8 mouse cellular contexts compared by ENCODE assay signal in the genomic region with DNA sequence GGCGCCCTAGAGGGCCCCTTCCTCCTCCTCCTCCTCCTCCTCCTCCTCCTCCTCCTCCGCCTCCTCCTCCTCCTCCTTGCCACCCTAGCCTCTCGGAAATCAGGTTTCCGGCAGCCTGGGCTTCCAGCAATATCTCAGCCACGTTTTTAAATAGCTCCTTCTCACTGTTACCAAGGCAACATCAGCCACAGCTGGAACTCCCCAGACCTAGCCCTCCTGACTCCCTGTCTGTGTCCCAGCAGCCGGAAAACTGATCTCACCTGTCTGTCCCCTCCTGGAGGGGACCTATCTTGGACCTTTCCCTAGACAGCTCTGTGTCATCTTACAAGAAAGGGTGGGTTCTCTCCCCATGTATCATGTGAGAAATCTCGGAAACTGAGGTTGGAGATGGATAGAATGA. TPM values are rescaled to one million over a fixed set of nuclear protein-coding genes. Genes with fewer than 3 reads are reported as not detected.
A peak's percentile ranks its signal among the peaks of the same experiment; 100 is the strongest.
DNase-seq lines count a peak whose midpoint lies in the region; ATAC-seq and TF ChIP-seq lines count a peak whose summit lies in the region.

No protein-coding gene starts in this region.

- H3K4me3 ChIP-seq in liver, embryonic 11.5 days (ENCODE audit: low read depth, low read length): no peak overlapping the region
- peak overlapping the region; percentile 55 for H3K4me3 ChIP-seq in hindbrain, postnatal 0 days (ENCODE audit: low read length)
- H3K4me3 ChIP-seq in myocyte: peak overlapping the region; percentile 45

- no peak overlapping the region for H3K27ac ChIP-seq in liver, embryonic 11.5 days (ENCODE audit: low read depth, low read length)
- H3K27ac ChIP-seq in hindbrain, postnatal 0 days: peak overlapping the region; percentile 76; the same call in 1 of the 2 replicates

- no peaks in the 10 kb centered on the region for H3K79me2 ChIP-seq in myocyte (ENCODE audit: control insufficient read depth, insufficient read depth)

- peaks cover 13% of the 10 kb centered on the region for H3K4me1 ChIP-seq in liver, embryonic 11.5 days (replicated peaks; ENCODE audit: control insufficient read depth, insufficient read depth, low read length)
- H3K4me1 ChIP-seq in hindbrain, postnatal 0 days (ENCODE audit: insufficient read depth, low read length): peaks cover 14% of the 10 kb centered on the region; the same call in 1 of the 2 replicates

- H3K27me3 ChIP-seq in liver, embryonic 11.5 days (replicated peaks; ENCODE audit: control insufficient read depth, insufficient read depth, low read length): no peaks in the 10 kb centered on the region
- no peaks in the 10 kb centered on the region for H3K27me3 ChIP-seq in hindbrain, postnatal 0 days (ENCODE audit: insufficient read depth, low read length)
- H3K27me3 ChIP-seq in myocyte (ENCODE audit: control insufficient read depth, insufficient read depth, insufficient read length): no peaks in the 10 kb centered on the region

- no peak for TF ChIP-seq POLR2A in myocyte (IDR thresholded peaks at IDR 0.05; ENCODE audit: insufficient read length, low read depth)

- DNase-seq in cerebellum, adult 9-11 months: peak; percentile 12
- no peak for DNase-seq in cerebellum, postnatal 14 days
- DNase-seq in liver, embryonic 11.5 days (ENCODE audit: low spot score): no peak
- DNase-seq in liver: no peak
- DNase-seq in hindbrain, postnatal 0 days (ENCODE audit: low spot score): peak; percentile 22
- no peak for DNase-seq in cerebellum, adult 11-12 months

- TF ChIP-seq CTCF in hindbrain, postnatal 0 days (IDR thresholded peaks at IDR 0.05; ENCODE audit: low read depth): no peak

- H3K9me3 ChIP-seq in liver, embryonic 11.5 days (ENCODE audit: control insufficient read depth, low read length): no peaks in the 10 kb centered on the region
- no peaks in the 10 kb centered on the region for H3K9me3 ChIP-seq in hindbrain, postnatal 0 days (ENCODE audit: low read length)

- 0 out of 2 replicates have a peak, but pooled peaks cover 2% of the 10 kb centered on the region for H3K36me3 ChIP-seq in liver, embryonic 11.5 days (ENCODE audit: control insufficient read depth, insufficient read depth, low read length)
- peaks cover 10% of the 10 kb centered on the region for H3K36me3 ChIP-seq in hindbrain, postnatal 0 days (ENCODE audit: insufficient read depth, low read length)
- H3K36me3 ChIP-seq in myocyte (ENCODE audit: control insufficient read depth, insufficient read depth): peaks cover 4% of the 10 kb centered on the region

- peak overlapping the region; percentile 86 for H3K4me2 ChIP-seq in liver, embryonic 11.5 days
- H3K4me2 ChIP-seq in hindbrain, postnatal 0 days (ENCODE audit: low read depth, low read length): peak overlapping the region; percentile 81
- H3K4me2 ChIP-seq in myocyte (ENCODE audit: low read depth): peak overlapping the region; percentile 99

- H3K9ac ChIP-seq in liver, embryonic 11.5 days (ENCODE audit: low read depth, low read length): no peak overlapping the region
- peak overlapping the region; percentile 82; the same call in 1 of the 2 replicates for H3K9ac ChIP-seq in hindbrain, postnatal 0 days (replicated peaks; ENCODE audit: low read length)

- no peak overlapping the region for H3ac ChIP-seq in myocyte (ENCODE audit: control insufficient read depth, insufficient read length)

- no peak for ATAC-seq in liver, embryonic 11.5 days (replicated peaks; ENCODE audit: low FRiP score)
- ATAC-seq in hindbrain, postnatal 0 days: peak; percentile 27
- no peak for ATAC-seq in inflammation-experienced regulatory T-cells, adult 6 months

- WGBS in liver, embryonic 11.5 days: 36% methylated on average over 4 of the region's 7 CpGs
- WGBS in hindbrain, postnatal 0 days: 28% methylated on average over 5 of the region's 7 CpGs

TF ChIP-seq in myocyte, 11 proteins besides CTCF, POLR2A, EP300 and RAD21:
- TF ChIP-seq MYOG (IDR thresholded peaks at IDR 0.05; ENCODE audit: control insufficient read depth in 1 of 3, insufficient read depth in 1 of 3, insufficient read length in 2 of 3, low read depth in 2 of 3): no peak
- TF ChIP-seq TCF12 (IDR thresholded peaks at IDR 0.05; ENCODE audit: insufficient read depth, poor library complexity, severe bottlenecking): no peak
- TF ChIP-seq REST (IDR thresholded peaks at IDR 0.05; ENCODE audit: insufficient read depth, insufficient read length): no peak
- TF ChIP-seq USF1 (IDR thresholded peaks at IDR 0.05; ENCODE audit: low read depth): no peak
- no peak for TF ChIP-seq TCF3 (IDR thresholded peaks at IDR 0.05; ENCODE audit: insufficient read length, low read depth)
- TF ChIP-seq POLR2AphosphoS2 (IDR thresholded peaks at IDR 0.05; ENCODE audit: insufficient read length, low read depth): no peak
- TF ChIP-seq SRF (IDR thresholded peaks at IDR 0.05; ENCODE audit: control insufficient read depth, insufficient read length, low read depth): no peak
- no peak for TF ChIP-seq CEBPB (IDR thresholded peaks at IDR 0.05; ENCODE audit: insufficient read depth, poor library complexity, severe bottlenecking)
- TF ChIP-seq MAX (IDR thresholded peaks at IDR 0.05; ENCODE audit: low read depth): no peak
- TF ChIP-seq MYOD1 (IDR thresholded peaks at IDR 0.05; ENCODE audit: control insufficient read depth in 1 of 3, insufficient read length in 2 of 3, low read depth in 2 of 3): no peak
- no peak for TF ChIP-seq E2F4 (IDR thresholded peaks at IDR 0.05; ENCODE audit: insufficient read depth)

RNA-seq across cellular contexts. Expression of a gene that starts 1.5 kb away (rescaled TPM):
- 48.5 and 49.1 TPM in 2 replicates for polyA plus RNA-seq in liver, embryonic 11.5 days (2014; fragmentation: Nextera tagmentation; extraction: Ambion mirVana)
- total RNA-seq in hindbrain, postnatal 0 days (2014; rRNA removed): 96.5 and 105 TPM in 2 replicates
- polyA plus RNA-seq in hindbrain, postnatal 0 days (2015; fragmentation: Nextera tagmentation; extraction: Ambion mirVana): 109 and 111 TPM in 2 replicates
- polyA plus RNA-seq in myocyte (2012; fragmentation: generic; extraction: Trizol): 44.5 TPM
- 1 to 10 TPM; 1.3 to 2.6 (median 2.2) TPM for polyA plus RNA-seq in inflammation-experienced regulatory T-cells, adult 6 months (2017; shearing (Covaris generic))

RNA-seq across cellular contexts. Expression of a gene that starts 15.5 kb away (rescaled TPM):
- 12.7 and 15.1 TPM in 2 replicates for polyA plus RNA-seq in liver, embryonic 11.5 days (2014; fragmentation: Nextera tagmentation; extraction: Ambion mirVana)
- total RNA-seq in hindbrain, postnatal 0 days (2014; rRNA removed): 14.6 and 17.9 TPM in 2 replicates
- 8.6 and 8.9 TPM in 2 replicates for polyA plus RNA-seq in hindbrain, postnatal 0 days (2015; fragmentation: Nextera tagmentation; extraction: Ambion mirVana)
- polyA plus RNA-seq in myocyte (2012; fragmentation: generic; extraction: Trizol): 11.8 TPM
- polyA plus RNA-seq in inflammation-experienced regulatory T-cells, adult 6 months (2017; shearing (Covaris generic)): 10 to 100 TPM; 12.7 to 23.8 (median 20.9) TPM

RNA-seq across cellular contexts. Expression of a gene that starts 35.4 kb away (rescaled TPM):
- 22.0 and 23.3 TPM in 2 replicates for polyA plus RNA-seq in liver, embryonic 11.5 days (2014; fragmentation: Nextera tagmentation; extraction: Ambion mirVana)
- 34.4 and 34.6 TPM in 2 replicates for total RNA-seq in hindbrain, postnatal 0 days (2014; rRNA removed)
- polyA plus RNA-seq in hindbrain, postnatal 0 days (2015; fragmentation: Nextera tagmentation; extraction: Ambion mirVana): 12.3 and 12.8 TPM in 2 replicates
- polyA plus RNA-seq in myocyte (2012; fragmentation: generic; extraction: Trizol): 15.0 TPM
- 10 to 100 TPM in 2 of 3 experiments, 1 to 10 TPM in 1; 9.2 to 15.3 (median 13.7) TPM for polyA plus RNA-seq in inflammation-experienced regulatory T-cells, adult 6 months (2017; shearing (Covaris generic))

RNA-seq across cellular contexts. Expression of a gene that starts 35.4 kb away (rescaled TPM):
- polyA plus RNA-seq in liver, embryonic 11.5 days (2014; fragmentation: Nextera tagmentation; extraction: Ambion mirVana): 43.8 and 49.7 TPM in 2 replicates
- 26.2 and 33.1 TPM in 2 replicates for total RNA-seq in hindbrain, postnatal 0 days (2014; rRNA removed)
- polyA plus RNA-seq in hindbrain, postnatal 0 days (2015; fragmentation: Nextera tagmentation; extraction: Ambion mirVana): 57.5 and 61.8 TPM in 2 replicates
- polyA plus RNA-seq in myocyte (2012; fragmentation: generic; extraction: Trizol): 32.1 TPM
- polyA plus RNA-seq in inflammation-experienced regulatory T-cells, adult 6 months (2017; shearing (Covaris generic)): 10 to 100 TPM; 27.5 to 44.5 (median 43.3) TPM

RNA-seq across cellular contexts. Expression of a gene that starts 35.6 kb away (rescaled TPM):
- 239 and 241 TPM in 2 replicates for polyA plus RNA-seq in liver, embryonic 11.5 days (2014; fragmentation: Nextera tagmentation; extraction: Ambion mirVana)
- 178 and 195 TPM in 2 replicates for total RNA-seq in hindbrain, postnatal 0 days (2014; rRNA removed)
- polyA plus RNA-seq in hindbrain, postnatal 0 days (2015; fragmentation: Nextera tagmentation; extraction: Ambion mirVana): 475 and 479 TPM in 2 replicates
- 207 TPM for polyA plus RNA-seq in myocyte (2012; fragmentation: generic; extraction: Trizol)
- polyA plus RNA-seq in inflammation-experienced regulatory T-cells, adult 6 months (2017; shearing (Covaris generic)): 100 to 1,000 TPM; 516 to 980 (median 581) TPM

Comparison
In these comparisons a context has a peak if more than half of its experiments do, and no peak if none do; other contexts are left out.
1. DNase-seq: peak in cerebellum, adult 9-11 months (single experiment) and hindbrain, postnatal 0 days (single experiment); none in cerebellum, postnatal 14 days (0 of 2), liver, embryonic 11.5 days (single experiment), liver (single experiment) and cerebellum, adult 11-12 months (single experiment).
2. RNA of a gene that starts 1.5 kb away (polyA plus RNA-seq): 109 to 111 TPM in hindbrain, postnatal 0 days, 48.5 to 49.1 TPM in liver, embryonic 11.5 days and 44.5 TPM in myocyte (single experiment); 1.3 to 2.6 TPM in inflammation-experienced regulatory T-cells, adult 6 months; every median in the first group is over 10 times any median in the second.
3. Peak in every context shown above with its lines, with median percentiles within 50 percentile points of each other: H3K4me2 ChIP-seq.